Comparison of ENCODE assay signal across 37 mouse cellular contexts in the genomic region with DNA sequence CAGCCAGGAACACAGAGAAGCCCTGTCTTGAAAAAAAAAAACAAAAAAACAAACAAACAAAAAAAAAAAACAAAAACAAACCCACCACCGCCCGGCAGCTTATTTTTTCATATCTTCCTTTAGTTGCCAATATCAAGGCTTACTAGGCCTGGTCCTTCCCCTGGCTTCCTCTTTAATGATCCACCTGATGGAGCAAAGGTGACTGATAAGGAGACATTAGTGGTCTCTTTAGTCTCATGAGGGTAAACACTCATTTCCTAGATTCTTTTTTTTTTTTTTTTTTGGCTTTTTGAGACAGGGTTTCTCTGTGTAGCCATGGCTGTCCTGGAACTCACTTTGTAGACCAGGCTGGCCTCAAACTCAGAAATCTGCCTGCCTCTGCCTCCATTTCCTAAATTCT. TPM values are rescaled to one million over a fixed set of nuclear protein-coding genes. Genes with fewer than 3 reads are reported as not detected.
"Had no signal": no experiment of that assay in that cellular context is flagged by ENCODE, and none has a peak within 500 bp of the region (broad histone marks: within the 10 kb centered on the region; RNA-seq: fewer than 3 reads in every experiment).

No protein-coding gene starts in this region.

RNA-seq across cellular contexts. Expression of gene Csf3, which starts 36.2 kb away (rescaled TPM):
- total RNA-seq: left cerebral cortex, postnatal 10 days; left cerebral cortex, postnatal 14 days; left cerebral cortex, postnatal 25 days; left cerebral cortex, postnatal 36 days; left cerebral cortex, postnatal 4 days; liver, adult 2 months; megakaryocyte progenitor cell, adult 5-6 weeks; megakaryocyte, adult 5-6 weeks; megakaryocyte-erythroid progenitor cell, adult 5-6 weeks; midbrain, postnatal 0 days; monocyte, adult 5-6 weeks had no signal
- polyA plus RNA-seq: limb, embryonic 10.5 days; limb, embryonic 12.5 days; limb, embryonic 13.5 days; liver, embryonic 11.5 days; liver, embryonic 12.5 days; liver, embryonic 13.5 days; liver, embryonic 14.5 days; liver, embryonic 15.5 days; liver, embryonic 16.5 days; liver, postnatal 0 days; lung, adult 2 months; lung, embryonic 14.5 days; lung, embryonic 15.5 days; lung, embryonic 16.5 days; lung, postnatal 0 days; macrophage; midbrain, embryonic 10.5 days; midbrain, embryonic 11.5 days; midbrain, embryonic 12.5 days; midbrain, embryonic 13.5 days; midbrain, embryonic 14.5 days; midbrain, embryonic 15.5 days; midbrain, embryonic 16.5 days; midbrain, postnatal 0 days; myocyte; neural tube, embryonic 11.5 days; neural tube, embryonic 12.5 days had no signal
